Mouse (Mus musculus): Measurements from ENCODE around the gene 4930432K21Rik. TPM values are rescaled to one million over a fixed set of nuclear protein-coding genes. Genes with fewer than 3 reads are reported as not detected.

The 4930432K21Rik gene
- polyA plus RNA-seq (2012; rRNA removed) = 0.15 and 0.19 TPM in 2 replicates
- polyA plus RNA-seq (2014; fragmentation: Nextera tagmentation; extraction: Ambion mirVana) = 0.25 TPM in 1 of 2 replicates, not detected in the other

DNA sequence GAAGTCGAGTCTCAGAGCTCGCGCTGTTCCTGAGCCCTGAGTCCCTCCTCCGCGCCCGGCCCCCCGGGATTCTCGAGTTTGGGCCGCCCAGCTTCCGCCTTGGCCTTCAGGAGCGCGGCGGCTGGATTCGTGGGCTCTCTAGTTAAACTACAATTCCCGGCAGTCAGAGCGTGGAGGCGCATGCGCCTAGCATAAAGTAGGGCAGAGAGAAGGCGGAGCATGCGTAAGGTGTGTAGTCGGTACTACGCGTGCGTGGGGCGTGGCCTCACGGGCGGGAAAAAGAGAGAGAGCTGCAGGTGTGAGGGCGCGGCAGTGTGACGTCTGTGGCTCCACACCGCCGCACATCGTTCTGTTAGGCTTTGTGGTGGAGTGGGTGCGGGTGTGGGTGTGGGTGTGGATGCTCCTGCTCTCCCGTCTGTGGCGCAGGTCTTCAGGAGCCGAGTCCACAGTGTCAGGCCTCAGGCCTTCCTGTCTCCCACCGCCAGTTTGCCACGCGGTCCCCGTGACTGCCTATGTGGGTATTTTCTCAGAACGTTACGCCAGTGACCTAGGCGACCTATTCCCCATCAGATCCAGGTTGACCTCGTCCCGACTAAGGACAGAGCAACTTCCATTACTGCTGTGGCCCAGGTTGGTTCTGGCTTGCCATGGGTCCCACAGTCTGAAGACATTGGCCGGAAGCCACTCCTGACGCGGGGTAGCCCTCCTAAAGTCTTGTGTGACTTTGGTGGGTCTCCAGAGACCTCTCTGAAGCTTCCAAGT, at the start of gene 4930432K21Rik, which contains the start of gene Cc2d1a:
TSS of gene 4930432K21Rik (plus strand) at position 257 of the 762 bp plus-strand sequence.
TSS of gene Cc2d1a (minus strand) at position 168 of the 762 bp plus-strand sequence.
- 16% methylated on average over 49 of the region's 49 CpGs for WGBS (ENCODE audit: insufficient replicate concordance)
- Histone ChIP-seq H3K36me3 (replicated peaks; ENCODE audit: control insufficient read depth, insufficient read depth, low read depth) (peaks cover 3% of the 10 kb centered on the region), H3K4me2 (ENCODE audit: low read depth) (peak within 1 kb of the TSS; percentile 94), H3K27me3 (ENCODE audit: control insufficient read depth, insufficient read depth, low read length) (no peaks in the 10 kb centered on the region), H3K4me1 (replicated peaks; ENCODE audit: control insufficient read depth in 2 of 2, insufficient read depth in 2 of 2, low read length in 1 of 2) (peaks cover 6 to 11% of the 10 kb centered on the region in 2 experiments), H3K9me3 (ENCODE audit: control insufficient read depth, low read length) (no peaks in the 10 kb centered on the region), H3K9ac (replicated peaks) (peak within 1 kb of the TSS; percentile 78), H3K4me3 (ENCODE audit: insufficient read depth in 1 of 2, low read depth in 2 of 2, low read length in 2 of 2) (peak within 1 kb of the TSS; percentile 56 to 73), H3K27ac (no peak within 1 kb of the TSS)
- ATAC-seq (ENCODE audit: insufficient read depth) (peak; percentile 90), DNase-seq (ENCODE audit: low read depth in 3 of 3, low spot score in 3 of 3) (peak; percentile 87 to 90 (median 89))
- TF ChIP-seq CTCF (IDR thresholded peaks at IDR 0.05; ENCODE audit: low read depth) (no peak), EP300 (IDR thresholded peaks at IDR 0.05; ENCODE audit: low read depth) (no peak)

DNA sequence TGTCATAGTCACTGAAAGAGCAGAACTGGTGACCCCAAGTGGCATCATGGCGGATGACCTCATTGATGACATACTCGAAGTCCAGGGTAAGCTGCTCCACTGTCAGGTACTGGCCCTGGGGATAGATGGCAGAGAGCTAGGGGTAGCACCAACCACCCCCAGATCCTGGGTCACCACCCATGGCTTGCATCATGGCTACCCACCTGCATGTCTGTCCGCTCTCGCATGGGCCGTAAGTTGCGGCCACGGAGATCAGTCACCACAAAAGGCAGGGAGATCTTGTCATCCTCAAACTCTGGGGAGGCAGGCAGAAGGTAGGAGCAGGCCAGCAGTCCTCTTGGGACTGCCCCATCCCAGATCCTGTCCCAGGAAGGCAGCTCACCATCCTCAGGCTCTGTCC, 49.4 kb upstream of the 4930432K21Rik start:
- H3K36me3 ChIP-seq (replicated peaks; ENCODE audit: control insufficient read depth, insufficient read depth, low read depth) = peaks cover 10% of the 10 kb centered on the region
- H3K9ac ChIP-seq (replicated peaks) = no peak overlapping the region
- H3K27ac ChIP-seq = no peak overlapping the region
- H3K4me3 ChIP-seq (ENCODE audit: insufficient read depth in 1 of 2, low read depth in 2 of 2, low read length in 2 of 2) = no peak overlapping the region
- ATAC-seq (ENCODE audit: insufficient read depth) (no peak), DNase-seq (ENCODE audit: low read depth in 3 of 3, low spot score in 3 of 3) (no peak)
- H3K4me1 ChIP-seq (replicated peaks; ENCODE audit: control insufficient read depth in 2 of 2, insufficient read depth in 2 of 2, low read length in 1 of 2) = peaks cover 2 to 3% of the 10 kb centered on the region in 2 experiments
- H3K4me2 ChIP-seq (ENCODE audit: low read depth) = no peak overlapping the region
- TF ChIP-seq EP300 (IDR thresholded peaks at IDR 0.05; ENCODE audit: low read depth) = no peak
- TF ChIP-seq CTCF (IDR thresholded peaks at IDR 0.05; ENCODE audit: low read depth) = no peak
- H3K27me3 ChIP-seq (ENCODE audit: control insufficient read depth, insufficient read depth, low read length) = no peaks in the 10 kb centered on the region
- 91% methylated on average over 7 of the region's 7 CpGs for WGBS (ENCODE audit: insufficient replicate concordance)
- no peaks in the 10 kb centered on the region for H3K9me3 ChIP-seq (ENCODE audit: control insufficient read depth, low read length)

- TF ChIP-seq EP300 (IDR thresholded peaks at IDR 0.05; ENCODE audit: low read depth) = no peak
- TF ChIP-seq CTCF (IDR thresholded peaks at IDR 0.05; ENCODE audit: low read depth) = no peak
- peaks cover 7% of the 10 kb centered on the region for H3K36me3 ChIP-seq (replicated peaks; ENCODE audit: control insufficient read depth, insufficient read depth, low read depth)
Observed at GRCm38 (mm10) chr8:84101476-84102270, 46.2 kb upstream of the 4930432K21Rik start.

DNA sequence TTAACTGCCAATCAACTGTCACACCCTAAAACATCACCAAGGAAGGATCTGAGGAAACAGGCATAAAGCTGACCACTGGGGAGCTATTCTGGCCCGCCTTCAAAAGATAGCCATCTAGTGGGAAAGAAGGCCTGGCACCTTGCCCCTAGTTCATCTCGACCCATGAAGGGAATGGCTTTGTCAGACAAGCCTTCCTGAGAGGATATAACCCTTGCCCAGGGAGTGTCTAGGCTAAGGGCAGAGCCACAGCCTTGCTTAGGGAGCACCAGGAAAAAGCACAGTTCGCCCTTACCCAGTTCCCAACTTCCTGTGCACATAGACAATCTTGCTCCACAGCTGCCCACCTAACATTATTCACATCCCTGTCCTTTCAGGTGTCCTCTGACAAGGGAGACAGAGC, 44.2 kb upstream of the 4930432K21Rik start:
- ATAC-seq (ENCODE audit: insufficient read depth) = no peak
- TF ChIP-seq EP300 (IDR thresholded peaks at IDR 0.05; ENCODE audit: low read depth) = no peak
- TF ChIP-seq CTCF (IDR thresholded peaks at IDR 0.05; ENCODE audit: low read depth) = no peak
- H3K9ac ChIP-seq (replicated peaks) = peak overlapping the region; percentile 82; the same call in 1 of the 2 replicates
- no peaks in the 10 kb centered on the region for H3K9me3 ChIP-seq (ENCODE audit: control insufficient read depth, low read length)
- WGBS (ENCODE audit: insufficient replicate concordance) = 26% methylated on average over 3 of the region's 3 CpGs
- no peaks in the 10 kb centered on the region for H3K27me3 ChIP-seq (ENCODE audit: control insufficient read depth, insufficient read depth, low read length)
- no peak for DNase-seq (ENCODE audit: low read depth in 3 of 3, low spot score in 3 of 3)
- H3K4me3 ChIP-seq (ENCODE audit: insufficient read depth in 1 of 2, low read depth in 2 of 2, low read length in 2 of 2) = peak overlapping the region; percentile 79 to 94
- peak overlapping the region; percentile 78 for H3K4me2 ChIP-seq (ENCODE audit: low read depth)
- peaks cover 6 to 14% of the 10 kb centered on the region in 2 experiments for H3K4me1 ChIP-seq (replicated peaks; ENCODE audit: control insufficient read depth in 2 of 2, insufficient read depth in 2 of 2, low read length in 1 of 2)
- no peaks in the 10 kb centered on the region for H3K36me3 ChIP-seq (replicated peaks; ENCODE audit: control insufficient read depth, insufficient read depth, low read depth)
- H3K27ac ChIP-seq = no peak overlapping the region

More at GRCm38 (mm10) chr8:84101476-84102270, 46.2 kb upstream of the 4930432K21Rik start:
- Histone ChIP-seq H3K4me3 (ENCODE audit: insufficient read depth in 1 of 2, low read depth in 2 of 2, low read length in 2 of 2) (no peak overlapping the region), H3K9me3 (ENCODE audit: control insufficient read depth, low read length) (no peaks in the 10 kb centered on the region), H3K27me3 (ENCODE audit: control insufficient read depth, insufficient read depth, low read length) (no peaks in the 10 kb centered on the region), H3K27ac (no peak overlapping the region), H3K4me1 (replicated peaks; ENCODE audit: control insufficient read depth in 2 of 2, insufficient read depth in 2 of 2, low read length in 1 of 2) (peaks cover 6 to 14% of the 10 kb centered on the region in 2 experiments), H3K4me2 (ENCODE audit: low read depth) (no peak overlapping the region), H3K9ac (replicated peaks) (no peak overlapping the region)
- WGBS (ENCODE audit: insufficient replicate concordance) = 84% methylated on average over 25 of the region's 25 CpGs
- DNase-seq (ENCODE audit: low read depth in 3 of 3, low spot score in 3 of 3) (no peak), ATAC-seq (ENCODE audit: insufficient read depth) (no peak)
